21 mouse cellular contexts compared by ENCODE assay signal in the genomic region with DNA sequence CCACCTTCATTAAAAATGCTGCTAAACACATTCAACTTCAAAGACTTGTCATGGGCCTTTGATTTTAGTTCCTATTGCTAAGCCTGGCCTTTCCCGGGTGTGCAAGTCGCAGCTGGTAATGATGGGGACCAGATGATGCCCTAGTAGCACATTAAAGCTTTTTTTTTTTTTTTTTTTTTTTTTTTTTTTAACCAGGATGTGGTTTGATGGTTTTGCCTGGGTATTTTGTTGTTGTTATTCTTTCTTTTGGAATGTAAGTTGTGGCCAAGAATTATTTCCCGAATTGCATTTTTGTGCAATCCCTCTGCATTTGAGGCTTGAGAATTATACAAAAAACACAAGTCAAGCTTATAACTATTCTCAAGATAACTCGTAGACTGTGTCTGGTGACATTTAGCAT.
DNase-seq lines count a peak whose midpoint lies in the region; TF ChIP-seq lines count a peak whose summit lies in the region.
"Had no signal": no experiment of that assay in that cellular context is flagged by ENCODE, and none has a peak within 500 bp of the region (broad histone marks: within the 10 kb centered on the region; RNA-seq: fewer than 3 reads in every experiment).

No protein-coding gene starts in this region.

- no peak for TF ChIP-seq CTCF in embryonic fibroblast, embryonic 13.5 days (IDR thresholded peaks at IDR 0.05; ENCODE audit: borderline replicate concordance, insufficient read depth, low read length)

- no peak overlapping the region for H3K4me3 ChIP-seq in embryonic fibroblast, embryonic 13.5 days (ENCODE audit: insufficient read depth, low read length)
- H3K4me3 ChIP-seq: embryonic facial prominence, embryonic 12.5 days; gastrocnemius, adult 2 months; heart, embryonic 10.5 days; kidney, embryonic 15.5 days; limb, embryonic 12.5 days; midbrain, embryonic 13.5 days; neural tube, embryonic 15.5 days had no signal

- peak; percentile 35 for DNase-seq in embryo, embryonic 10 days (ENCODE audit: low spot score)
- DNase-seq in embryo, embryonic 9.5 days (ENCODE audit: extremely low spot score): no peak
- peak; percentile 71 for DNase-seq in 3134 (ENCODE audit: extremely low read depth, insufficient read length, low spot score)
- DNase-seq in adipocyte (ENCODE audit: low spot score): peak; percentile 43
- DNase-seq in spleen, postnatal 4 days (ENCODE audit: low spot score in 2 of 2): no peak
- no peak for DNase-seq in lung, postnatal 36 days
- no peak for DNase-seq in right cerebral cortex, postnatal 4 days
- DNase-seq: adrenal gland, adult 8-10 months; cerebellum, adult 11 months; cerebellum, postnatal 10 days; gastrocnemius, adult 2 months; right cerebral cortex, postnatal 25 days; thymus, adult 2 months had no signal

- no peak for TF ChIP-seq POLR2A in embryonic fibroblast, embryonic 13.5 days (IDR thresholded peaks at IDR 0.05; ENCODE audit: low read depth, low read length)

- H3K27ac ChIP-seq in embryonic fibroblast, embryonic 13.5 days (ENCODE audit: insufficient read depth, low read length): peak overlapping the region; percentile 98
- H3K27ac ChIP-seq: embryonic facial prominence, embryonic 12.5 days; gastrocnemius, adult 2 months; heart, embryonic 10.5 days; kidney, embryonic 15.5 days; limb, embryonic 12.5 days; liver, embryonic 14.5 days; midbrain, embryonic 13.5 days; neural tube, embryonic 15.5 days had no signal

- H3K4me1 ChIP-seq in embryonic fibroblast, embryonic 13.5 days (ENCODE audit: control insufficient read depth, insufficient read depth, low read length): peaks cover 8% of the 10 kb centered on the region
- H3K4me1 ChIP-seq: embryonic facial prominence, embryonic 12.5 days; heart, embryonic 10.5 days; kidney, embryonic 15.5 days; limb, embryonic 12.5 days; midbrain, embryonic 13.5 days; neural tube, embryonic 15.5 days had no signal

Comparison
In these comparisons a context has a peak if more than half of its experiments do, and no peak if none do; other contexts are left out.
1. DNase-seq: peak in embryo, embryonic 10 days (single experiment), 3134 (single experiment) and adipocyte (single experiment); none in embryo, embryonic 9.5 days (single experiment), spleen, postnatal 4 days (0 of 2), lung, postnatal 36 days (single experiment) and right cerebral cortex, postnatal 4 days (single experiment).